Mouse (Mus musculus) cerebellum, postnatal 25 days (tissue): ENCODE data around the gene Osr1.

Source experiments
- DNase-seq, 2 experiments: peaks; one replicate each; pipeline ENCODE4 v3.0.0; 2021; ENCODE audit warnings: mixed read lengths in 2 of 2

The Osr1 gene

GRCm38 (mm10) chr12:9569971-9570370, at the start of gene Osr1:
Gene Osr1, plus strand, starts transcription at chr12:9570116.
- peak; percentile 64 to 79 for DNase-seq

GRCm38 (mm10) chr12:9550328-9550727, 19.6 kb upstream of the Osr1 start:
- DNase-seq = no peak

- no peak for DNase-seq
Measured at GRCm38 (mm10) chr12:9564956-9565355, 5.0 kb upstream of the Osr1 start.

GRCm38 (mm10) chr12:9570496-9570995, 630 bp downstream of the Osr1 start:
- DNase-seq = no peak

GRCm38 (mm10) chr12:9571276-9571940, 1.5 kb downstream of the Osr1 start:
- DNase-seq = no peak

GRCm38 (mm10) chr12:9572022-9572421, 2.1 kb downstream of the Osr1 start:
- no peak for DNase-seq

GRCm38 (mm10) chr12:9573682-9574081, 3.8 kb downstream of the Osr1 start:
- DNase-seq = no peak

- peak in 1 of 2 experiments; percentile 19 for DNase-seq
Measured at GRCm38 (mm10) chr12:9574244-9574871, 4.4 kb downstream of the Osr1 start.

- DNase-seq = peak in 1 of 2 experiments; percentile 30
Measured at GRCm38 (mm10) chr12:9575158-9576042, 5.5 kb downstream of the Osr1 start.

- DNase-seq = peak in 1 of 2 experiments; percentile 23
Measured at GRCm38 (mm10) chr12:9576043-9576538, 6.2 kb downstream of the Osr1 start.

GRCm38 (mm10) chr12:9577610-9578009, 7.7 kb downstream of the Osr1 start:
- DNase-seq = no peak

GRCm38 (mm10) chr12:9578591-9578990, 8.7 kb downstream of the Osr1 start:
- no peak for DNase-seq

GRCm38 (mm10) chr12:9579301-9580030, 9.6 kb downstream of the Osr1 start:
- no peak for DNase-seq

GRCm38 (mm10) chr12:9580041-9580905, 10.4 kb downstream of the Osr1 start:
- DNase-seq = no peak

GRCm38 (mm10) chr12:9581011-9581410, 11.1 kb downstream of the Osr1 start:
- DNase-seq = no peak

GRCm38 (mm10) chr12:9581506-9581905, 11.6 kb downstream of the Osr1 start:
- no peak for DNase-seq

GRCm38 (mm10) chr12:9582248-9582995, 12.5 kb downstream of the Osr1 start:
- no peak for DNase-seq

GRCm38 (mm10) chr12:9583380-9583779, 13.5 kb downstream of the Osr1 start:
- no peak for DNase-seq

- DNase-seq = peak; percentile 61 to 77
Measured at GRCm38 (mm10) chr12:9584366-9585084, 14.6 kb downstream of the Osr1 start.

GRCm38 (mm10) chr12:9585085-9585453, 15.2 kb downstream of the Osr1 start:
- DNase-seq = no peak
